Mouse (Mus musculus): Measurements from ENCODE around the gene Otop2.

DNA sequence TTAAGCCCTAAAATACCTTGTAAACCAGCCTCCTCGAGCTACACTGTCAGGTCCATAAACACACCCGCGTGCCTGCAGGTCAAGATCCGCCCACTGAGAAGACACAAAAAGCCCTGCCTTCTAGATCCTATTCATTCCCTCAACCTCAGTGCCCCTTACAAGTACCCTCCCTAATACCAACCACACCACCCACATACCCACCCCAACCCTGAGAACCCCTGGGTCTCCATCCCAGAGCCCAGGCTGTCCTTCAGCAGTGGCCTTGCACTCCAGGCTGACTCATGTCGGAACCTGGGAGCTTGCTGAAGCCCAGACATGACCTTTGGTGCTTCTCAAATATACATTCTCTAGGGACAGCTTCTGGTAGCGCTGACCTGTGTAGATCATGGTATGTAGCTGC, 32.2 kb upstream of the Otop2 start:
- TF ChIP-seq FLI1 (IDR thresholded peaks at IDR 0.05; ENCODE audit: low read length) (no peak), GATA1 (IDR thresholded peaks at IDR 0.05; ENCODE audit: borderline replicate concordance, low read length) (no peak)

All from megakaryocyte, embryonic 14.5 days (primary cell).